Mouse (Mus musculus) forebrain, embryonic 10.5 days (tissue): ENCODE data around the gene Mgat5b. TPM values are rescaled to one million over a fixed set of nuclear protein-coding genes. Genes with fewer than 3 reads are reported as not detected.

Experiments used
- DNase-seq: peaks from one replicate; pipeline ENCODE4 v3.0.0-alpha.2; 2017; ENCODE audit warnings: low spot score; ENCODE audit errors: extremely low spot score
- H3K27ac ChIP-seq: fragments of 300-500 bp; sonication (generic); 2 replicates; pipeline ENCODE4 v1.5.1; 2016; ENCODE audit warnings: mild to moderate bottlenecking
- H3K27me3 ChIP-seq: fragments of 300-500 bp; sonication (generic); 2 replicates; pipeline ENCODE4 v1.6.1; 2016; ENCODE audit warnings: mild to moderate bottlenecking; ENCODE audit not compliant: poor library complexity, severe bottlenecking
- H3K36me3 ChIP-seq: fragments of 300-500 bp; sonication (generic); replicated peaks from 2 replicates; pipeline ENCODE4 v1.6.1; 2016; ENCODE audit warnings: mild to moderate bottlenecking, moderate library complexity
- H3K4me1 ChIP-seq: fragments of 300-500 bp; sonication (generic); 2 replicates; pipeline ENCODE4 v1.6.1; 2016
- H3K4me3 ChIP-seq: fragments of 300-500 bp; sonication (generic); 2 replicates; pipeline ENCODE4 v1.5.1; 2016; ENCODE audit warnings: mild to moderate bottlenecking, moderate library complexity
- H3K9me3 ChIP-seq: fragments of 300-500 bp; sonication (generic); 2 replicates; pipeline ENCODE4 v1.6.1; 2016; ENCODE audit warnings: mild to moderate bottlenecking, moderate library complexity
- WGBS: fragments of 180-500 bp; shearing (Covaris S2); methylation state at CpG from one replicate; pipeline ENCODE4 v1.1.7; 2016; 5-methylcytosine and 5-hydroxymethylcytosine counted together
- polyA plus RNA-seq: library from polyadenylated mRNA; unstranded; fragments of >200 nt; fragmentation: Nextera tagmentation; extraction: Ambion mirVana; gene quantifications from 2 replicates; pipeline ENCODE4 v1.2.1, GENCODE M21; 2016

Mgat5b gene
- 3.3 and 3.7 TPM in 2 replicates for polyA plus RNA-seq

- H3K4me3 ChIP-seq: peak within 1 kb of the TSS; percentile 77
- peaks cover 5% of the 10 kb centered on the region for H3K36me3 ChIP-seq
- H3K9me3 ChIP-seq: no peaks in the 10 kb centered on the region
- peaks cover 53% of the 10 kb centered on the region for H3K4me1 ChIP-seq
- H3K27ac ChIP-seq: peak within 1 kb of the TSS; percentile 94
- WGBS: under 1% methylated on average over 88 of the region's 90 CpGs
- DNase-seq: peak; percentile 84
- peaks cover 93% of the 10 kb centered on the region for H3K27me3 ChIP-seq
Measured at GRCm38 (mm10) chr11:116918323-116919185, at the start of gene Mgat5b. Gene Mgat5b, plus strand, starts transcription at chr11:116918863.

- Histone ChIP-seq H3K4me3 (no peak overlapping the region), H3K27ac (no peak overlapping the region), H3K9me3 (no peaks in the 10 kb centered on the region), H3K36me3 (peaks cover 72% of the 10 kb centered on the region), H3K27me3 (no peaks in the 10 kb centered on the region), H3K4me1 (no peaks in the 10 kb centered on the region)
- no peak for DNase-seq
- WGBS: 88% methylated on average over 8 of the region's 8 CpGs
Measured at GRCm38 (mm10) chr11:116869223-116869622, 49.4 kb upstream of the Mgat5b start.

DNA sequence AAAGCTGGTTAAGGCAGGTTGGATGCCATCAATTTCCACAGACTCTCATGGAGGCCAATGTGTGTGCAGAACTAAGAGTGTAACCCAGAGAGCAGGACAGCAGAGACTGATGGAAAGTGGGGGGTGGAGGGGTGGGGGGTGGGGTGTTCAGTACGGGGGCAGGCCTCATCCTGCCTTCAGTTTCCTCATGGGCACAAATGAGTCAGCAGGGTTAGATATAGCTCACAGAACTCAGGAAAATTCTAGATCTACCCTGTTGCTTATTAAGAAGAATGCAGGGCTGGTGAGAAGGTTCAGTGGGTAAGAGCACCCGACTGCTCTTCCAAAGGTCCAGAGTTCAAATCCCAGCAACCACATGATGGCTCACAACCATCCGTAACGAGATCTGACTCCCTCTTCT, 49.0 kb upstream of the Mgat5b start:
- Histone ChIP-seq H3K27ac (no peak overlapping the region), H3K4me3 (no peak overlapping the region), H3K27me3 (no peaks in the 10 kb centered on the region), H3K4me1 (no peaks in the 10 kb centered on the region), H3K36me3 (peaks cover 72% of the 10 kb centered on the region), H3K9me3 (no peaks in the 10 kb centered on the region)
- whole genome bisulfite sequencing: 90% methylated on average over 4 of the region's 4 CpGs
- DNase-seq: no peak

DNA sequence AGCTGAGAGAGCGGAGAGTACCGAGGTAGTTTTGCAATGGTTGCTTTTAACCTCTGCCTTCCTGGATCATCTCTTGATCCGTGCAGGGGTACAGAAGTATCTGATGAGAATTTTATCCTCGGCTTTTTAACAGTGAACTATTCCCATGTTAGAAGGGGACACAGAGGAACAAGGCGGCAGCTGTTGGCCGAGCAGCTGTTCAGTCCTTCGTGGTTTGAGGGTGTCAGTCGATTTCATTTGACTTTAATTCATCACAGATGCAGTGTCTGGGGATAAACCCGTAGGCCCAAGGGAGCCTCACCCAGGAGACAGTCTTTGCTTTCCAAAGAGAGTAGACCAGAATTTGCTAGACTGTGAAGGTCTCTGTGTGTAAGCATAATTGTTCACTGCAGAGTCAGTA, 47.1 kb upstream of the Mgat5b start:
- H3K9me3 ChIP-seq: no peaks in the 10 kb centered on the region
- no peak for DNase-seq
- H3K36me3 ChIP-seq: peaks cover 64% of the 10 kb centered on the region
- no peak overlapping the region for H3K4me3 ChIP-seq
- WGBS: 89% methylated on average over 9 of the region's 9 CpGs
- no peak overlapping the region for H3K27ac ChIP-seq
- no peaks in the 10 kb centered on the region for H3K4me1 ChIP-seq
- H3K27me3 ChIP-seq: no peaks in the 10 kb centered on the region

GRCm38 (mm10) chr11:116873987-116874386, 44.7 kb upstream of the Mgat5b start:
- Histone ChIP-seq H3K27me3 (no peaks in the 10 kb centered on the region), H3K36me3 (peaks cover 53% of the 10 kb centered on the region), H3K9me3 (no peaks in the 10 kb centered on the region), H3K4me1 (no peaks in the 10 kb centered on the region), H3K27ac (no peak overlapping the region), H3K4me3 (no peak overlapping the region)
- no peak for DNase-seq
- 95% methylated on average over 20 of the region's 20 CpGs for WGBS

- DNase-seq: no peak
- no peaks in the 10 kb centered on the region for H3K4me1 ChIP-seq
- no peaks in the 10 kb centered on the region for H3K27me3 ChIP-seq
- peaks cover 22% of the 10 kb centered on the region for H3K36me3 ChIP-seq
- H3K9me3 ChIP-seq: no peaks in the 10 kb centered on the region
- 94% methylated on average over 8 of the region's 8 CpGs for WGBS
- no peak overlapping the region for H3K27ac ChIP-seq
- H3K4me3 ChIP-seq: no peak overlapping the region
Measured at GRCm38 (mm10) chr11:116878454-116878853, 40.2 kb upstream of the Mgat5b start.

- Histone ChIP-seq H3K4me3 (no peak overlapping the region), H3K36me3 (peaks cover 2% of the 10 kb centered on the region; the same call in 1 of the 2 replicates), H3K4me1 (peaks cover 6% of the 10 kb centered on the region), H3K9me3 (no peaks in the 10 kb centered on the region), H3K27ac (no peak overlapping the region), H3K27me3 (peaks cover 15% of the 10 kb centered on the region)
- WGBS: 65% methylated on average over 7 of the region's 7 CpGs
- no peak for DNase-seq
Measured at GRCm38 (mm10) chr11:116880839-116881238, 37.8 kb upstream of the Mgat5b start.

DNA sequence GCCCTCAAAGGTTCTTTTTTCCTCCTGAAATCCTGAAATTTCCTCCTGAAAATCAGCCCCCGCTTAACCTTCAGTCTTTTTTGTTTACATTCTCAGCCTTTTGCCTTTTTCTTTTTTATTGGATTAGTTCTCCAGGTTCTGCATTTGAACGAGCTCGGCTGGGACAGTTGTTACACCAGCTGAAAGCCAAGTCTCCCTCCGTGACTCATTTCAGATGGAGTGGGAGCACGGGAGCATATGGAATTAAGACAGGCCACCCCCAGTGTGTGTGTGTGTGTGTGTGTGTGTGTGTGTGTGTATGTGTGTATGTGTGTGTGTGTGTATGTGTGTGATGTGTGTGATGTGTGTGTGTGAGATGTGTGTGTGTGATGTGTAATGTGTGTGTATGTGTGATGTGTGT, 37.2 kb upstream of the Mgat5b start:
- no peaks in the 10 kb centered on the region for H3K36me3 ChIP-seq
- H3K27ac ChIP-seq: no peak overlapping the region
- 70% methylated on average over 5 of the region's 5 CpGs for WGBS
- H3K9me3 ChIP-seq: no peaks in the 10 kb centered on the region
- H3K4me3 ChIP-seq: no peak overlapping the region
- peaks cover 21% of the 10 kb centered on the region for H3K27me3 ChIP-seq
- H3K4me1 ChIP-seq: peaks cover 10% of the 10 kb centered on the region
- DNase-seq: no peak

- no peak overlapping the region for H3K27ac ChIP-seq
- no peaks in the 10 kb centered on the region for H3K9me3 ChIP-seq
- peaks cover 10% of the 10 kb centered on the region for H3K4me1 ChIP-seq
- 85% methylated on average over 10 of the region's 10 CpGs for WGBS
- no peak overlapping the region for H3K4me3 ChIP-seq
- peaks cover 31% of the 10 kb centered on the region for H3K27me3 ChIP-seq
- no peak for DNase-seq
- H3K36me3 ChIP-seq: no peaks in the 10 kb centered on the region
Measured at GRCm38 (mm10) chr11:116882446-116882845, 36.2 kb upstream of the Mgat5b start.

DNA sequence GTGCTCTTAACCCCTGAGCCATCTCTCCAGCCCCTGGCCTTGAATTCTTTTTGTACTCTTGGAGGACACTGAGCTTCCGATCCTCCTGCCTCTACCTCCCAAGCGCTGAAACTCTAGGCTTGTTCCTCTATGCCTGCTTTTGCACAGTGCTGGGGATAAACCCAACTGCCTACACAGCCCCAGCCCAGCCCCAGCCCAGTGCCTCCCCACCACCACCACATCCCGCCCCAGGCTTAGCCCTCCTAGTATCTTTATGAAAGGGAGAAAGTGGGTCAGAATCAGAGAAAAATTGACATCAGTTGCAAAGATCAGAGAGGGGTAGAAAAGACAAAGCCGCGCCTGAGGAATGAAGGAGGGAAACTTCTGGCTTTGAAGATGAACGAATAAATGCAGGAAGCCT, 34.6 kb upstream of the Mgat5b start:
- no peak overlapping the region for H3K27ac ChIP-seq
- no peaks in the 10 kb centered on the region for H3K36me3 ChIP-seq
- H3K27me3 ChIP-seq: peaks cover 37% of the 10 kb centered on the region
- DNase-seq: no peak
- WGBS: 88% methylated on average over 6 of the region's 6 CpGs
- H3K4me1 ChIP-seq: peaks cover 10% of the 10 kb centered on the region
- no peaks in the 10 kb centered on the region for H3K9me3 ChIP-seq
- H3K4me3 ChIP-seq: no peak overlapping the region

DNA sequence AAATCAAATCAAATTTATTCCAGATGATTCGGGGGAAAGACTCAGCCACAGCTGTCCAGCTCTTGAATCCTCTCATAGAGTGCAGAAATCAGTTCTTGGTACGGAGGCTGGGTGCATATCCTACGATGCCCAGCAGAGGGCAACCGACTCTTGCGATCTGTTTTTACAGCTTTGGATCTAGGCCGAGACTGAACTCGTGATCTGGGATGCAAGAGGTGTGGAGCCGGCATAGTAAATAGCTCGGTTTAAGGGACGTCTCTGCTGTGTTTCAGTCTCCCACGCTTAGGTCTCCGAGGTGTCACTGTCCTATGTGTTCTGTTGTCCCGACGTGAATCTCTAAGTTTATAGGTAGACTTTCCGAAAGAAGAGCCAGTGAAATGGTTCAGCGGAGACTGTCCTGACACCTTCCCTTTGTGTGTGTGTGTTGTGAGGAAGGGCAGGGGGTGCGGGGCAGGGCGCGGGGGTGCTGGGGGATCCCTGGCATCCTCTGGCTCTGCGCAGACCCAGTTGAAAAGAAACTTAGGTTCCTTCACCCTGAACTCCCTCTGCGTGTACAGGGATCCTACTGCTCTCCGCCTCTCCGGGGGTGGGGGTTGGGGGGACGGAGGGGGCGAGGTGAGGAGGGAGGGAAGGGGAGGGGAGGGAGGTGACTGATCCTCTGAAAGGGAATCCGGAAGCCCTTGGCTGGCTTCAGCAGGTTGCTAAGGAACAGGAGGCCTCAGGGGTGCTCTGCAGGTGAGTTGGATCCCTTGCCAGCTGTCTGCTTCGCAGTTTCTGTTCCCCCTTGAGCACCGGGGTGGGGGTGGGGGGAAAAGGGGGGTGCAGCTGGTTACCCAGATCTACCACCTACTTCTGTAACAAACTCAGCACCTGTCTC, 33.1 kb upstream of the Mgat5b start:
- peak overlapping the region; percentile 52; the same call in 1 of the 2 replicates for H3K27ac ChIP-seq
- WGBS: 3% methylated on average over 27 of the region's 28 CpGs

DNA sequence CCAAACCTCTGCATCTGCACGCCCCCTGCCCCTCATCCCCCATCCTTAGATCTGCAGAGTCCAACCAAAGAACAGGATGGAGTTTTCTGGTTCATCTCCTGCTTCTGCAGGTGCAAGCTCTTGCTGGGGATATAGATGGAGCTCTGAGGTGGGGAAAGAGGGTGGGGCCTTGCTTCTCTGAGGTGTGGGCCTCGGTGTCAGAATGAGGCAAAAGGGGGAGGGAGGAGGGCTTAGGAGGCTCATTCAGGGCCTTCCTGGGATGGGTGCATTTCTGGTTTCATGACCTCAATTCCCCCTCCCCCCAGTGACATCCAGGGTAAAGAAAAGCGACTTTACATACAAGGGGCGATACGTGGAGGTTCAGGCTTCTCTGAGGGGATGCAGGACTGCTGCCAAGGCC, 31.5 kb upstream of the Mgat5b start:
- WGBS: 61% methylated on average over 5 of the region's 5 CpGs
- Histone ChIP-seq H3K27ac (no peak overlapping the region), H3K4me1 (peaks cover 15% of the 10 kb centered on the region), H3K4me3 (no peak overlapping the region), H3K36me3 (no peaks in the 10 kb centered on the region), H3K27me3 (peaks cover 38% of the 10 kb centered on the region), H3K9me3 (no peaks in the 10 kb centered on the region)
- no peak for DNase-seq

More for the DNA sequence above, 33.1 kb upstream of the Mgat5b start:
- Histone ChIP-seq H3K9me3 (no peaks in the 10 kb centered on the region), H3K36me3 (no peaks in the 10 kb centered on the region), H3K4me1 (peaks cover 15% of the 10 kb centered on the region), H3K4me3 (peak overlapping the region; percentile 36), H3K27me3 (peaks cover 38% of the 10 kb centered on the region)
- DNase-seq: peak; percentile 82
